Mouse (Mus musculus) kidney, postnatal 4 days (tissue): ENCODE data around the gene Sfmbt1.
A peak's percentile ranks its signal among the peaks of the same experiment; 100 is the strongest.
"Not testable (repeated sequence)": the region's sequence is repeated elsewhere in the genome, so short reads cannot be mapped to it uniquely, and the experiment has no call there.

Experiments
- DNase-seq, 2 experiments: peaks; one replicate each; pipeline ENCODE4 v3.0.0; 2021; ENCODE audit warnings: mixed read lengths in 2 of 2

Sfmbt1 gene

GRCm38 (mm10) chr14:30718696-30719095 is 4.0 kb downstream of the Sfmbt1 start:
- DNase-seq = not testable (repeated sequence)

DNA sequence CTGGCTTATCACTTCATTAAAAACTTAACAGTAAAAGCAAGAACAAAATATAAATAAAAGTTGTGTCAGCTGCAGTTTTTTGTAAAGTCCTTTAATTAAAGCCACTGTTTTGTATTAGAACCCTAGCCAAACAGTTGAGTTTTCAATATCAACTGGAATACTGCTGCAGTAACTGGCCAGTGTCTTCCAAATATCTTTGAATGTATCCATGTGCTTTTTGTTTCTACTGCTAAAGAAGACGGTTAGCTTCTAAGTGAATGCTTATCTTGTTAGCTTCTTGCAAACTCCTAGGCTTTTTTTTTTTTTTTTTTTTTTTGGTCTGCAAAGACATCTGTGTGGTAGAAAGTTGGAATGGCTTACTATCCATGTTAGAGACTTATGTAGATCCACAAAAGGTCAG is 4.9 kb downstream of the Sfmbt1 start:
- DNase-seq = no peak

- no peak for DNase-seq
These were observed 7.2 kb downstream of the Sfmbt1 start for GRCm38 (mm10) chr14:30721850-30722249.

- no peak for DNase-seq
These were observed 7.8 kb downstream of the Sfmbt1 start for GRCm38 (mm10) chr14:30722406-30722805.

GRCm38 (mm10) chr14:30731896-30732295 is 17.2 kb downstream of the Sfmbt1 start:
- DNase-seq = no peak

DNA sequence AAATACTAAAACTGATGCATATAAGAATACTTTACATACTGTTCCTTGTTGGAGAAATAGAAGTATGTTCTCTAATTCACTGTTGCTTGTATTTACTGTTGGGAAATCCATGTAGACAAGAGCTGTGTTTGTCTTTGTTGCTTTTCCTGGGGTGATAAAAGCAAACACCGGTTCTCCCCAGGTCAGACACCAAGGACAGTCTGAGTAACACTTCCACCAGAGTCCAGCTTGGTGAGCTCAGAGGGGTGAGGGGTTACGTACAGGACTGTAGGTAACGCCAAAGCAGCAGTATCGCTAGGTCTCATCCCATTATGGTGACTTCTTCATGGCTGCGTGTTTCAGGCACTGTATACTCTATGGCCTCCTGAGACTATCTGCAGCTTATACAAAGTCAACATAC is 20.0 kb downstream of the Sfmbt1 start:
- no peak for DNase-seq

- peak; percentile 17 to 32 for DNase-seq
These were observed 21.2 kb downstream of the Sfmbt1 start for GRCm38 (mm10) chr14:30735810-30736209.

DNA sequence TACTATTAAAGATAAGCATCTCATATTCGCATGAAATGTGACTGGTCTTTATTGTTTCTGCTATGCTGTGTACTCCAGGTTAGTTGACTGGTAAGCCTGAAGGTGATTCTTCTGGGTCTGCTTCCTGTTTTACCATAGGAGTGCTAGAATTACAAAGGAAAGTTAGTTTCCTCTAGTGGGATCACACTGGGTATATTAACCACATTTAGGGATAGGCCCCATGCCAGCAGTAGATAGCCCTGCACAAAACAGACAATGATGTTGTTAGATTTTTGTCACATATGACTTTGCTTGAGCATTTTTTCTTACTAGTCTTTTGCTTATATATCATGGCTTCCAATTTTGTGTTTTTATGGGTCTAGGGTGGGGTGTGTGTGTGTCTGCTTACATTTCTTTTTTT is 21.8 kb downstream of the Sfmbt1 start:
- no peak for DNase-seq

DNA sequence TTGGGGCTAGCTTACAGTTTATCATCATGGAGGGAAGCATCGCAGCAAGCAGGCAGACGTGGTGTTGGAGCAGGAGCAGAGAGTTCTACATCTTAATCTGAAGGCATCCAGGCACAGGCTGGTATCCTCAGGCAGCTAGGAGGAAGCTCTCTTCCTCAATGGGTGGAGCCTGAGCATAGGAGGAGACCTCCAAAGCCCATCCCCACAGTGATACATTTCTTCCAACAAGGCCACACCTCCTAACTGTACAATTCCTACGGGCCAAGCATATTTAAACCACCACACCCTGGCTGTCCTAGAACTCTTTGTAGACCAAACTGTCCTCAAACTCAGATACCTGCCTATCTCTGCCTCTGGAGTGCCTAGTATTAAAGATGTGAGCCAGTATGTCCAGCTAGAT is 29.2 kb downstream of the Sfmbt1 start:
- DNase-seq = no peak

GRCm38 (mm10) chr14:30746160-30746559 is 31.5 kb downstream of the Sfmbt1 start:
- no peak for DNase-seq

DNA sequence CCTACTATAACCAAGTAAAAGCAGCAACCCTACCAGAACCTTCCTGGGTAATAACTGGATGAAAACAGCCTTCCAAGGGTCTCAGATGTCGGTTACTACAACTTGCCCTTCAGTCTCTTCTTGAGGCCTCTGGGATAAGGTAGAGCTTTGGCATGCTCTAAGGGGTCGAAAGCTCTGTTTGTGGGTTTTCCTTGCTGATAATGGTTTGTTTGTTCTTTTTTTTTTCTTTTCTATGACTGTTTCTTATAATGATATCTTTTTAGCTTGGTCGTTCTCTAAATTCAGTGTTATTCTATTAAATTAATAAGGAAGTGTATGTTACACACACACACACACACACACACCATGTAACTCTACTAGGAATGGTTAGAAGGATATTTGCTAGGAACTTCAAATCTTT is 42.6 kb downstream of the Sfmbt1 start:
- no peak for DNase-seq

DNA sequence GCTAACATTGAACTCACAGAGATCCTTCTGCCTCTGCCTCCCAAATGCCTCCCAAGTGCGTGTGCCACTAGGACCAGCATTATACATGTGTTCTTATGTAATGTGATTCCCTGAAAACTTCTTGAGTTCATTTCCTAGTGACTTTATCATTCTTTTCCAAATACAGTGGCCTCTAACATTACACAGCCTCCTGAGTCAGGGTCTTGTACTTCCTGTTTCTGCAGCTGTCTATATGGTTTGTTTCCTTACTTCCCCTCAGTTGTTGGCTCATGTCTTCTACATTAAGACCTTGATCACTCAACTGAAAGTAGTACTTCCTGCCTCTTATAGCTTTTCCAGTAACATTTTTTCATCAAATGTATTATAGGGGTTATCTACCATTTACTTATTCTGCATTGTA is 46.6 kb downstream of the Sfmbt1 start:
- DNase-seq = no peak

DNA sequence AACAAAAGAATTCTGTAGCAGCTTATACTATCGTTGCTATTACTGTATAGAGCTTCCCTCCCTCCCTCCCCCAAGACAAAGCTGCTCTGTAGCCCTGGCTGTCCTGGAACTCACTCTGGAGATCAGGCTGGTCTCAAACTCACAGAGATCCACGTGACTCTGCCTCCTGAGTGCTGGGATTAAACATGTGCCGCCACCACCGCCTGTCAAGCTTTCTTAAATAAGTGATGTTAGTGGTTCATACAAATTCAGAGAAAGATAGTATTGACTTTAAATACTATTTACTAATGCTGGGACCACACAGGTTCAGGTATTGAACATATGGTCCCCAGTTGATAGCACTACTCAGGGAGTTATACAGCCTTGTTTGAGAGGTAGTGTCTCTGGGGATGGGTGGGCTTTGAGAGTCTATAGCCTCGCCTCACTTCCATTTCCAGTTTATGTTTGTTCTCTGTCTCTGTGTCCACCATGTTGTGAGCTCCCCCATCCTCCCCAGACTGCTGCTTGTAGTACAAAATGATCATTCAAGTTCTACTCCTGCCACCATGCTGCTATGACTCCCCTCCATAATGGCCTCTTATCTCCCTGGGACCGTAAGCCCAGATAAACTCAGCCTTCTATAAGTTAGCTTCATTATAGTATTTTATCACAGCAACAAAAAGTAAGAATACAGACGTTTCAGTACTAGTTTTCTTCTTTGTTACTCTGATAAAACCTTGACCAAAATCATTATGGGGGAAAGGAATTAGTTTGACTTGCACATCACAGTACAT is 47.7 kb downstream of the Sfmbt1 start:
- DNase-seq = no peak

DNA sequence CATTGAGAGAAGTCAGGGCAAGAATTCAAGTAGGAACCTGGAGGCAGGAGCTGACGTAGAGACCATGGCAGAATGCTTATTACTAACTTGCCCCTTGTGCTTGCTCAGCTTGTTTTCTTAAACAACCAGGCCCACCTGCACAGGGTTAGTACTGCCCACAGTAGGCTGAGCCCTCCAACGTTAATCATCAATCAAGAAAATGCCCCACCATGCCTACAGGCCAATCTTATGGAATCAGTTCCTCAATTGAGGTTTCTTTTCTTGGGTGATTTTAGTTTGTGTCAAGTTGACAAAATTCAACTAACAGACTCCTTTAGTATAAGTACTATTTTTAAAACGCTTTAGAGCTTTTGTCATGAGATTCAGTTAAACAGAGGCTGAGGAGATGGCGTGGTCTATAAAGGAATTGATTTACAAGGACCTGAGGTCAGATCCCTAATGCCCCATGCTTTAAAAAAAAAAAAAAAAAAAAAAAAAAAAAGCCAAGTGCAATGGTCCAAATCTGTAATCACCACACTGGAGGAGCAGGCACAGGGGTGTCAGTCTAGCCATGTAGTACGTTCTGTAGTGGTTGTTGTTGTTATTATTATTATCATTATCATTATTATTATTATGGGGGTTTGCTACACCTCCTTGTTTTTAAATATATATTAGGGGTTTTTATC is 48.4 kb downstream of the Sfmbt1 start:
- DNase-seq = peak; percentile 5 to 10

DNA sequence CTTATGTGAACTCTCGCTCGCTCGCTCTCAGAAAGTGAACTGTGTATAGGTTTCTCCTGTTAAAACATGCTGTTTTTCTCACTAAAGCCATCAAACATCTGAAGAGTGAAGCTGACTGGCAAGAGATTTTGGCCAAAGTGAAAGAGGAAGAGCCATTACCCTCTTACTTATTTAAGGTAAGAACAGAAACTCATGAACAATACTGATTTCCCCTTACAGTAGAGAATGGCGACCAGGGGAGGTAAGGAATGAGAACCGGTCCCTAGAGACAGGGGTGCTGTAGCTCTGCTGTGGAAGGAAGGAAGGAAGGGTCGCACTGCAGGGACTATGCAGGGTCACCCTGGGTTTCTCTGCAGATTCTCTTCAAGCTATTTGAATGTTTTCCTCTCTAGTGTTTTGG is 70.0 kb downstream of the Sfmbt1 start:
- DNase-seq = no peak

GRCm38 (mm10) chr14:30789471-30789870 is 74.8 kb downstream of the Sfmbt1 start:
- no peak for DNase-seq

DNA sequence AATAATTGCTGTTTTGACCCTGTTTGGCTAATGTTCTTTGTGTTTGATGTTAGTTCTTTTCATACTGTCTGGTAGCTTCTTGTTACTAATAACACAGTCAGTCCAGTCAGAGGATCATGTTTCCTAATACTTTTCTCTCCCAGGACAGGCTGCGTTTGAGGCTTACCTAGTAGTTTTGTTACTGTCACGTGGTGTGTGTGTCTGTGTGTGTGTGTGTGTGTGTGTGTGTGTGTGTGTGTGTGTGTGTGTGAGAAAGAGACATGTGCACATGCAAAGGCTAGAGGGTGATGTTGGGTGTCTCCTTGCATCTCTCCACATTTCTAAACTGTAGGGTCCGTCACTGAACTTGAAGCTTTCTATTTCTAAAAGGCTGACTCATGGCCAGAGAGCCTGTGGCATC is 78.2 kb downstream of the Sfmbt1 start:
- DNase-seq = no peak

GRCm38 (mm10) chr14:30801756-30802155 is 87.1 kb downstream of the Sfmbt1 start:
- DNase-seq = no peak

- no peak for DNase-seq
These were observed 106.5 kb downstream of the Sfmbt1 start for GRCm38 (mm10) chr14:30821136-30821535.

- DNase-seq = no peak
These were observed 109.9 kb downstream of the Sfmbt1 start for GRCm38 (mm10) chr14:30824456-30824995.

DNA sequence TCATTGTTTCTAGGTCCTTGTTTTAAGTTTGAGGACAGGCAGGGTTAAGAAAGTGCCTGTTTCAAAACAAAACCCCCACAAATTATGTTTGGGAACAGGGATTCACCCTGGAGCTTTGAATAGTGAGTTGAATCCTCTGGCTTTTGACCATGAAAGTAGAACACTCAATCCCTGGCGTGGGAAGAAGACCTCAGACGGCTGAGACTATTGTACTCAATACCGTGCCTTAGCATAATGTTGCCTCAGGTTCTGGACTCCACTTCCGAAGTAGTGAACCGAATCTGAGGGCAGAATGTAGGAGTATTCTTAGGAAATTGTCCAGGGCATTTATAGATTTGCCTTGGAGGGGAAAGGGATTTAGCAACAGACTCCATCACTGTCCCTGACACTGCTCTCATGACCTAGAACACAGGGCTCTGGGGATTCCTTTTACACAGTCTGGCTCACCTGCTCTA is 110.4 kb downstream of the Sfmbt1 start:
- no peak for DNase-seq

DNA sequence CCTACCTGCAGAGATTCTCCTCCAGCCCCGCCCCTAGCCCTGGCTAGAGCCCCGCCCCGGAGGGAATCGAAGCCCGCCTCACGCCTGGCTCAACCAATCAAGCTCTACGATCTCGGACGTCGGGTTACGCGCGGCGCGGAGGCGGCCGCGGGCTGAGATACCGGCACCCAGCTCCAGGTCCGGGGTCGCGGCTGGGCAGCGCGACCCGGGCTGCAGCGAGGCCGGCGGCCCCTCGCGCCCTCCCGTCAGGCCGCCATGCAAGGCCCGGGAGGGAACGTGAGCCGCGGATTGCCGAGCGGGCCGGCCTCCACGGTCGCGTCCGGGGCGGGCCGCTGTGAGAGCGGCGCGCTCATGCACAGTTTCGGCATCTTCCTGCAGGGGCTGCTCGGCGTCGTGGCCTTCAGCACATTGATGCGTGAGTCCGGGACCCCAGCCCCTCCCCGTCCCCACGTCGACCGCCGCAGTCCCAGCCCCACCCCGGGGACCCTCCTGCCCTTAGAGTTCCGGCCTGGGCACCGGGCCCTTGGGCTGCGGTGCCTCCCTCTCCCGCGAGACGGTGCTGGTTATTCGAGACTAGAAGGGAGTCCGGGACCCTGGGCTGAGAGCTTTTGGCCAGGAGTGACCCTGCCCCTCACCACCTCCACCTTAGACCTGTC is 111.0 kb downstream of the Sfmbt1 start, which contains the start of gene Tmem110:
Gene Tmem110 (plus strand): TSS at position 115 of the 656 bp plus-strand sequence.
- DNase-seq = peak; percentile 91 to 94
